Mouse (Mus musculus) intestine, postnatal 0 days (tissue): ENCODE measurements around the gene Pigm. TPM values are rescaled to one million over a fixed set of nuclear protein-coding genes. Genes with fewer than 3 reads are reported as not detected.
A peak's percentile ranks its signal among the peaks of the same experiment; 100 is the strongest.

Experiments
- ATAC-seq: fragments of 200-750 bp; cut with Nextera tagmentation; 2 replicates; pipeline ENCODE4 v1.8.0; 2017; ENCODE audit warnings: mild to moderate bottlenecking, moderate TSS enrichment, moderate library complexity
- H3K27ac ChIP-seq: fragments of 300-500 bp; sonication (generic); 2 replicates; pipeline ENCODE4 v1.5.1; 2014; ENCODE audit warnings: mild to moderate bottlenecking, low read depth, low read length, moderate library complexity
- H3K27me3 ChIP-seq: fragments of 300-500 bp; sonication (generic); replicated peaks from 2 replicates; pipeline ENCODE4 v1.6.1; 2014; ENCODE audit warnings: low read length, mixed read lengths; ENCODE audit not compliant: control insufficient read depth, insufficient read depth
- H3K36me3 ChIP-seq: fragments of 300-500 bp; sonication (generic); 2 replicates; pipeline ENCODE4 v1.6.1; 2014; ENCODE audit warnings: mild to moderate bottlenecking, moderate library complexity; ENCODE audit not compliant: control insufficient read depth, insufficient read depth
- H3K4me1 ChIP-seq: fragments of 300-500 bp; sonication (generic); replicated peaks from 2 replicates; pipeline ENCODE4 v1.6.1; 2014; ENCODE audit warnings: antibody characterized with exemption, low read length, mixed read lengths; ENCODE audit not compliant: control insufficient read depth, insufficient read depth
- H3K4me2 ChIP-seq: fragments of 300-500 bp; sonication (generic); replicated peaks from 2 replicates; pipeline ENCODE4 v1.6.1; 2014; ENCODE audit warnings: low read depth, mild to moderate bottlenecking, moderate library complexity
- H3K4me3 ChIP-seq: fragments of 300-500 bp; sonication (generic); 2 replicates; pipeline ENCODE4 v1.5.1; 2014; ENCODE audit warnings: low read depth, low read length
- H3K9ac ChIP-seq: fragments of 300-500 bp; sonication (generic); 2 replicates; pipeline ENCODE4 v1.6.1; 2014; ENCODE audit warnings: mild to moderate bottlenecking, low read depth, low read length
- H3K9me3 ChIP-seq: fragments of 300-500 bp; sonication (generic); 2 replicates; pipeline ENCODE4 v1.6.1; 2016; ENCODE audit warnings: mixed run types; ENCODE audit not compliant: control insufficient read depth
- CTCF ChIP-seq: sonication (generic); IDR thresholded peaks from 2 replicates; pipeline ENCODE4 v1.5.1; 2016; ENCODE audit warnings: low read depth, mild to moderate bottlenecking, control low read depth, antibody characterized with exemption, moderate library complexity
- WGBS: fragments of 180-500 bp; shearing (Covaris S2); extraction: QIAGEN DNeasy Blood & Tissue Kit; methylation state at CpG from one replicate; pipeline ENCODE4 v1.1.7; 2014; 5-methylcytosine and 5-hydroxymethylcytosine counted together
- polyA plus RNA-seq: library from polyadenylated mRNA; unstranded; fragments of >200 nt; fragmentation: Nextera tagmentation; extraction: Ambion mirVana; gene quantifications from 2 replicates; pipeline ENCODE4 v1.2.1, GENCODE M21; 2015

The Pigm gene
- polyA plus RNA-seq, 1 experiment from 2014 or later = 4.3 TPM

DNA sequence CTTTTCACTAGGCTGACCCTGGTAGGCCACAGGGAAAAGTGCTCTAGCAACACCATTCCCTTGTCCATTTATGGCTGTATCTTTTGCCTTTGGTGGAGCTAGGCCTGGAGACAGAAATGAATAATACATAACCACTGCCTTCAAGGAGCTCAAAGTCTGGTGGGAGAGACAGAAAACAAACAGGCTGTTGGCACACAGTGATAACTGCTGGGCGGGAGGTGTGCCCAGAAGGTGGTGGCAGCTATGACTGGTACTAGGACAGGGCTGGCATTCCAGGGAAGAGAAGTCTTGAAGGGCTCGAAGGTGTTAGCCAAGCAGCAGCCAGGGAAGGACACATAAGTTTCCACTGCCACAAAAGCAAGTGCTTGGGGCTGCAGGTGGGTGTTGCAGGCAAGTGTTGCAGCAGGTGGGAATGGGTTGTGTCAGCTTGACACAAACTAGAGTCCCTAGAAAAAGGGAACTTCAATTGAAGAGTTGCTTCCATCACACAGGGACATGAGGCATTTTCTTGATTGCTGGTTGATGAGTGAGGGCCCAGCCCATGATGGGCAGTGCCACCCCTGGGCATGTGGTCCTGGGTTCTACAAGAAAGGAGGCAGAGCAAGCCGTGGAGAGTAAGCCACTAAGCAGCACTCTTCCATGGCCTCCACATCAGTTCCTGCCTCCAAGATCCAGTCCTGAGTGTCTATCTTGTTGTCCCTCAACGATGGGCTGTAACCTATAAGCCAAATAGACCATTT lies 37.3 kb downstream of the Pigm start:
- Histone ChIP-seq H3K9ac (no peak overlapping the region), H3K4me3 (no peak overlapping the region), H3K27me3 (no peaks in the 10 kb centered on the region), H3K4me2 (no peak overlapping the region), H3K9me3 (no peaks in the 10 kb centered on the region), H3K36me3 (no peaks in the 10 kb centered on the region), H3K4me1 (no peaks in the 10 kb centered on the region), H3K27ac (no peak overlapping the region)
- WGBS = 74% methylated on average over 4 of the region's 4 CpGs
- no peak for ATAC-seq
- no peak for TF ChIP-seq CTCF

GRCm38 (mm10) chr1:172414231-172414585 lies 37.9 kb downstream of the Pigm start:
- TF ChIP-seq CTCF = no peak
- no peaks in the 10 kb centered on the region for H3K4me1 ChIP-seq
- no peak overlapping the region for H3K9ac ChIP-seq
- H3K4me3 ChIP-seq = no peak overlapping the region
- WGBS = 93% methylated on average over 6 of the region's 6 CpGs
- H3K36me3 ChIP-seq = no peaks in the 10 kb centered on the region
- no peak for ATAC-seq
- H3K9me3 ChIP-seq = no peaks in the 10 kb centered on the region
- H3K27ac ChIP-seq = no peak overlapping the region
- no peak overlapping the region for H3K4me2 ChIP-seq
- no peaks in the 10 kb centered on the region for H3K27me3 ChIP-seq

GRCm38 (mm10) chr1:172415061-172415460 lies 38.7 kb downstream of the Pigm start:
- Histone ChIP-seq H3K4me3 (no peak overlapping the region), H3K4me1 (no peaks in the 10 kb centered on the region), H3K9ac (no peak overlapping the region), H3K27ac (no peak overlapping the region), H3K4me2 (no peak overlapping the region), H3K27me3 (no peaks in the 10 kb centered on the region), H3K9me3 (no peaks in the 10 kb centered on the region), H3K36me3 (no peaks in the 10 kb centered on the region)
- TF ChIP-seq CTCF = no peak
- no peak for ATAC-seq
- 90% methylated on average over 7 of the region's 7 CpGs for WGBS

GRCm38 (mm10) chr1:172418173-172418572 lies 41.8 kb downstream of the Pigm start:
- 32% methylated on average over 6 of the region's 6 CpGs for WGBS
- H3K4me3 ChIP-seq = no peak overlapping the region
- ATAC-seq = no peak
- no peaks in the 10 kb centered on the region for H3K36me3 ChIP-seq
- H3K27me3 ChIP-seq = no peaks in the 10 kb centered on the region
- 0 out of 2 replicates have a peak, but pooled peaks have one; percentile 3 for TF ChIP-seq CTCF
- no peaks in the 10 kb centered on the region for H3K9me3 ChIP-seq
- H3K4me1 ChIP-seq = no peaks in the 10 kb centered on the region
- H3K27ac ChIP-seq = no peak overlapping the region
- no peak overlapping the region for H3K4me2 ChIP-seq
- H3K9ac ChIP-seq = no peak overlapping the region

DNA sequence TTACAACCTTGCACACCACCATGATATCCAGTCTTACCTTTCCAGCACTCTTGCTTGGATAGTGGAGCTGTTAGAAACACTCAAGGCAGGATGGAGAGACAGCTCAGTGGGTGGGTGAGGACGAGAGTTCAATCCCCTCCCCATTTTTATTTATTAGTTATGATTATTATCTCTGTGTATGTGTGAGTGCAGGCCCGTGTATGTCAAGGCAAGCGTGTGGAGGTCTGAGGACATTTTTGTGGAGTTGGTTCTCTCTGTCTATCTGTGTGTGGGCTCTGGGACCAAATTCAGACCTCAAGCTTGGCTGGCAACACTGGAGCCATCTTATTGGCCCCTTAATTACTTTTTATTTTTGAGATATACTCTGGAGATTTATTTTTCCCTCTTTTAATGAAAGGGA lies 42.3 kb downstream of the Pigm start:
- Histone ChIP-seq H3K4me3 (no peak overlapping the region), H3K4me2 (no peak overlapping the region), H3K36me3 (no peaks in the 10 kb centered on the region), H3K27me3 (no peaks in the 10 kb centered on the region), H3K4me1 (no peaks in the 10 kb centered on the region), H3K9ac (no peak overlapping the region), H3K9me3 (no peaks in the 10 kb centered on the region), H3K27ac (no peak overlapping the region)
- ATAC-seq = no peak
- 66% methylated on average over 3 of the region's 3 CpGs for WGBS
- no peak for TF ChIP-seq CTCF

- H3K9me3 ChIP-seq = no peaks in the 10 kb centered on the region
- H3K4me1 ChIP-seq = no peaks in the 10 kb centered on the region
- no peak for TF ChIP-seq CTCF
- H3K4me2 ChIP-seq = no peak overlapping the region
- H3K36me3 ChIP-seq = no peaks in the 10 kb centered on the region
- no peak for ATAC-seq
- H3K27ac ChIP-seq = no peak overlapping the region
- no peaks in the 10 kb centered on the region for H3K27me3 ChIP-seq
- no peak overlapping the region for H3K4me3 ChIP-seq
- H3K9ac ChIP-seq = no peak overlapping the region
- WGBS = 90% methylated on average over 6 of the region's 6 CpGs
These were observed 43.8 kb downstream of the Pigm start for GRCm38 (mm10) chr1:172420181-172420580.
